Mouse (Mus musculus) cerebellum, adult 2 months (tissue): ENCODE data around the gene Cyp1a1.

Experiments
- CTCF ChIP-seq: fragments of 200-500 bp; IDR thresholded peaks from 2 replicates; pipeline ENCODE4 v1.5.1; 2011; ENCODE audit warnings: low read depth, mild to moderate bottlenecking, control low read depth, low read length, moderate library complexity, borderline replicate concordance; ENCODE audit not compliant: insufficient read depth
- POLR2A ChIP-seq: fragments of 200-500 bp; IDR thresholded peaks from 2 replicates; pipeline ENCODE4 v1.6.1; 2011; ENCODE audit warnings: low read length, control low read depth, borderline replicate concordance; ENCODE audit not compliant: insufficient read depth

DNA sequence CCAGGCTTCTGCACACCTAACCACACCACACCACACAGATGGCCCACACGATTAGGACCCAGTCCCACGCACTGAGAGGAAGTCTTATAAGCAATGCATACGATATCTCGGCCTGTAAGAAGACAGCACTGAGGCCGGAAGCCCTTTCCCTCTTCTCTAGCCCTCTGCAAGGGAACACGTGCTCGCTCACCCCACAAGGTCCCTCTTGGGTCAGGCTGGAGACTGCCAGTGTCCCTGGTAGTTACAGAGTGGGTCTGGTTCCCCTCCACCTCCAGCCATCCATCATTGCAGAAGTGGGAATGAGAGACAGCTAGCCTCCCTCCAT, 43.9 kb upstream of the Cyp1a1 start:
- no peak for TF ChIP-seq CTCF
- no peak for TF ChIP-seq POLR2A
